Mouse (Mus musculus) left cerebral cortex, adult 11 months (tissue): ENCODE data around the gene Dnajc14.

Experiments
- DNase-seq: peaks from one replicate; pipeline ENCODE4 v3.0.0; 2022; ENCODE audit warnings: low spot score

The Dnajc14 gene

GRCm38 (mm10) chr10:128803771-128804270 is at the start of gene Dnajc14:
TSS of gene Dnajc14 (plus strand) at chr10:128804062.
- peak; percentile 63 for DNase-seq

DNA sequence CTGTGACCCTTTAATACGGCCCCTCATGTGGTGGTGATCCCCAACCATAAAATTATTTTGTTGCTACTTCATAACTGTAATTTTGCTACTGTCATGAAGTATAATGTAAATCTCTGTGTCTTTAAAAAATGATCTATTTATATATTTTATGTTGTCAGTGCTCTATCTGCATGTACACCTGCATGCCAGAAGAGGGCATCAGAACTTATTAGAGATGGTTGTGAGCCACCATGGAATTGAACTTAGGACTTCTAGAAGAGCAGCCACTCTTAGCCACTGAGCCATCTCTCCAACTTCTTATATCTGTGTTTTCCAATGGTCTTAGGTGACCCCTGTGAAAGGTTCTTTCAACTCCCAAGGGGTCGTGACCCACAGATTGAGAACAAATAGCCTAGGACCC is 31.0 kb upstream of the Dnajc14 start:
- no peak for DNase-seq

DNA sequence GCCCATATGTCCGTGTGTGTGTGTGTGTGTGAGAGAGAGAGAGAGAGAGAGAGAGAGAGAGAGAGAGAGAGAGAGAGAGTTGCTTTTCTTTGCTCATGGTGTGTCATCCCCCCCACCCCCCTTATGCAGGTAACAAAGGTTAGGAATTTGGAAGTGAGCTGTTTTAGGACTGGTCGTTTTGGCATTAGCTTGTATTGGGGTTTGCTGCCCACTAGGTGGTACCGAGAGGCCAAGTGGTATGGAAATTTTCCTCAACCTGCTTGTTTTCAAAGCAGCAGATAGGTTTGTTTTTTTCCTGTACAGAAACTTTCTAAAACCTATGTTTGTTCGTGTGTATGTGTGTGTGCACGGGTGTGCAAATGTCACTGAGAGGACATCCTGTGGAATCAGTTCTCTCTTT is 30.2 kb upstream of the Dnajc14 start:
- DNase-seq, result no peak

DNA sequence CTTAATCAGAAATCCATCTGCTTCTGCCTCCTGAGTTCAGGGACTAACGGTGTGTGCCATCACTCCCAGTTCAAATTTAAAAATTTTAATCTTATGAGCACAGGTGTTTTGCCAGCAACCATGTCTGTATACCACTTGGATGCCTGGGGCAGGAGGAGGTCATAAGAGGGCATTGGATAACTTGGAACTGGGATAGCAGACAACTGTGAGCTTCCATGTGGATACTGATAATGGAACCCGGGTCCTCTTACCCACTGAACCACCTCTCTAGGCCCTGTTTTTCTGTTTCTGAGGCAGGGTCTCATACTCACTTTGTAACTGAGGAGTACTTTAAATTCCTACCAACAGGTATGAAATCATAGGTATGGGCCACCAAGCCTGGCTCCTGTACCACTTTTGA is 25.4 kb upstream of the Dnajc14 start:
- DNase-seq, result no peak

DNA sequence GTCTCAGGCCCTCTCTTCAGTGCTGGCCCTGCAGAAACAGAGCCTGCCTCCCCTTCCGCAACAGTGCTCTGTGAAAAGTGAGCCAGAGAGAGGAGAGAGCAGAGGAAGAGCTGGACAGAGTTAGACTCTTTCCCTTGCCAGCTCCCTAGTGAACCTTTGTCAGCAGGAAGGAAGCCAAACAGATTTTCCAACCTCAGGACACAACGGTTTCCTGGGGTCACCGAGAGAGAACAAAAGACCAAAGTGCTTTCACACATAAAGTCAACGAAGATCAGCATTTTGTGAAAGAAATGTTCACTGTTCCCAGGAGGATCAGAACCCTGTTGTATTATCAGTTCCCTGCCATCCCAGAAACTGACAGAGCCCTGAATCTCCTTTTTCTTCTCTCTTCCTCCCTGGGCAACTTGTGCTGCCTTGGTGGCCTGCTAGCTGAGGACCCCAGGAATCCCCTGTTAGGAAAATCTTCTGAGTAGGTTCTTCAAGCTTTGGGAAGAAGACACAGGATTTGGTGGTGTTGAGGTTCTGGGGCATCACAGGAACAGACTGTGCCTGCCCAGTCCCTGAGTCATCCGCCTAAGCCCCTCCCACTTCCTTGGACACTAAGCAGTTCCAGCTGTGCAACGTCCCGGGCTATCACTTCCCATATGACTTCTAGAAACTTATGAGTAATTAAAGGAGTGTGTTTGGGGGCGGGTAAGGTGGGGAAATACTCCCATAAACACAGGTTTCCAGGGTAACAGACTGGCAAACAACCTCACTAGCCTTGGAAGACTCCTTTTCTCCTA is 24.7 kb upstream of the Dnajc14 start:
- DNase-seq, result no peak

DNA sequence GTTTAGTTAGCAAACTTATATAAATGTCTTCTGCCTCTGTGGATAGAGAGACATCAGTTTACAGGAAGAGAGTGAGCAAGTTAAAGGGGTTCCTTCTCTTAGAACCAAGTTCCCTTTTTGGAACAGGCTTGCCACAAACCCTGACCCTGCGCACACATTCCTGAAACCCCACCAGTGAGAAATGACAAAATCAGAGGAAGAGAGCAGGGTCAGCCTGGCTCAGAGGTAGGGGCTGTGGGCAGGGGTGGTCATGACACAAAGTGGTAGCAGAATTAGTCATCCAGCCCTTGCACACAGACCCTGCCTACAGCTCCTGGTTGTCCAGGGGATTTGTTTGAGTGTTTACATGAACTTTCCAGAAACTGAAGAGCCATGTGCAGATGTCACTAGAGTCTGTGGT is 23.7 kb upstream of the Dnajc14 start:
- DNase-seq, result no peak

DNA sequence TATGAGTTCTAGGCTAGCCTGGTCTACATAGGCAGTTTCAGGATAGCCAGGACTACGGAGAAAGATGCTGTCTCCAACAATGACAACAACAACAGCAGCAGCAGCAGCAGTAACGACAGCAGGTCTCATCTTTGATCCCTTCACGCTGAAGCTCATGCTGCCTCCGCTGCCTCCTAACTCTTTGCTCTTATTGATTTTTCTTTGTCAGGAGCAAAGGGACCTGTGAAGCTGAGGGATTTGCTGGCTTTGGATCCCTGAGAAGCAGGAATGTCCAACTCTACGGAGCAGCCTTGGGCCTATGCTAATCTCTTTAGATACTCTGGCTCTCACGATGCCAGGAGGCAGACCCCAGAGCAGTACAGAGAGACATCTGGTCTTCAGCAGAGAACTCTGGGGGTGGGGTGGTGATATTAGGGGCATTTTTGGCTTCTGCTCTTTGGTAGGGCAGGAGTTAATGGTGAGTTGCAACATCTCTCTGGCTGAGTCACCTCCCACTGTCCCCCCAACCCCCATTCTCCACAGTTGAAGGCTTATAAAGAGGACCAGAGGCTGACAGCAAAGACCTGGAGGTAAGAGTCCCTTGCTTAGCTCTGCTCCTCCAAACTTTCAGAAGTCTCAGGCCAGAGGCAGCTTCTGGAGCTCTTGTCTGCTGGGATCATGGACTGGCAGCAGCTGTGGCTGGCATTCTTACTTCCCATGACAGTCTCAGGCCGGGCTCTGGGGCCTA is 13.3 kb upstream of the Dnajc14 start, which contains the start of gene Mmp19:
Gene Mmp19 (plus strand): TSS at position 513 of the 727 bp plus-strand sequence.
- no peak for DNase-seq

GRCm38 (mm10) chr10:128792041-128792440 is 11.8 kb upstream of the Dnajc14 start:
- DNase-seq, result no peak

GRCm38 (mm10) chr10:128793258-128793657 is 10.6 kb upstream of the Dnajc14 start:
- DNase-seq, result no peak

DNA sequence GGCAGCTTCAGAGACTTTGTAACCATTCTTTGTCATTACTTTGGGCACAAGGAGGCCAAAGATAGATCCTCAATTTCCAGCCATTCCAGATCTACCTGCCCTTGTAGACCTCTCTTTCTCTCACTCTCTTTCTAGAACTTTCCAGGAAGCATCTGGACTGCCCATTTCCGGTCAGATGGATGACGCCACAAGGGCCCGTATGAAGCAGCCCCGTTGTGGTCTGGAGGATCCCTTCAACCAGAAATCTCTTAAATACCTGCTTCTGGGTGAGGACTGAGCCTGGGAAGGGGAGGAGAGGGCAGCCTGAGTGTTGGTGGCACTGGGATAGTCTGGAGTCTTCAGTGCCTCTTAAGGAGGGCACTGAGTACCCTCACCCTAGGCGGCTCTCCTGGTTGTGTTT is 9.5 kb upstream of the Dnajc14 start:
- no peak for DNase-seq

DNA sequence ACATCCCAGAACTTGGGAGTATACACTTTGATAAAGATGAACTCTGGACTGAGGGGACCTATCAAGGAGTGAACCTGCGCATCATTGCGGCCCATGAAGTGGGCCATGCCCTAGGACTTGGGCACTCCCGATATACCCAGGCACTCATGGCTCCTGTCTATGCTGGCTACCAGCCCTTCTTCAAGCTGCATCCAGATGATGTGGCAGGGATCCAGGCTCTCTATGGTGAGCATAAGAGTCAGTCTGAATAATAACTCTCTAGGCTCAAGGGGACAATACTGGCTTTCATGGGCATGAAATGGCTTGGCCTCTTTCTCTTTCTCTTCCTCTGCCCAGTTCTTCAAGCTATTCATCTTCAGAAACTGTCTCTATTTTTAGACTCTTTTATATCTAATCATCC is 8.3 kb upstream of the Dnajc14 start:
- no peak for DNase-seq

DNA sequence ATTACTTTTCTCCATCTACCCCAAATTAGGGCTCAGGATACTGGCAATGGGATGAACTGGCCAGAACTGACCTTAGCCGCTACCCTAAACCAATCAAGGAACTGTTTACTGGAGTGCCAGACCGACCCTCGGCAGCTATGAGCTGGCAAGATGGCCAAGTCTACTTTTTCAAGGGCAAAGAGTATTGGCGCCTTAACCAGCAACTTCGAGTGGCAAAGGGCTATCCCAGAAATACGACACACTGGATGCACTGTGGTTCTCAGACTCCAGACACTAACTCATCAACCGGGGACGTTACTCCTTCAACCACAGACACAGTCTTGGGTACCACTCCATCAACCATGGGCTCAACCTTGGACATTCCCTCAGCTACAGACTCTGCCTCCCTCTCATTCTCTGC is 5.2 kb upstream of the Dnajc14 start:
- DNase-seq, result no peak

GRCm38 (mm10) chr10:128801981-128802495 is 1.8 kb upstream of the Dnajc14 start:
- DNase-seq, result no peak

DNA sequence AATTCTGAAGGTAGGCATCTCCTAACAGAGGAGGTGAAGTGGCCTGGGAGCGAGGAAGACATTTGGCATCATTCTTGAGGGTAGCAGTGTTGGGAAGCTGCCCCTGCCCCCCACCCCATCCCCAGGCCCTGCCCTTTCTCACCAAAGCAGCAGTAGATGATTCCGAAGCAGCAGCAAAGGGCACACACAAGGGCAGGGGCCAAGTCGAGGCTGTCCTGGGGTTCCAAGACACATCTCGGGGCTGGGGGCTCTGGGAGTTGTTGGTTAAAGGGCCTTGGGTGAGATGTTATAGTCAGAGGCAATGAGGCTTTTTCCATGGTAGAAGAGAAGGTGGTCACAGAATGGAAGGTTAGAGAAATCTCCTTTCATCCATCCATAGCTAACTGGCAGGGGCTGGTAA is 906 bp upstream of the Dnajc14 start:
- DNase-seq, result no peak

DNA sequence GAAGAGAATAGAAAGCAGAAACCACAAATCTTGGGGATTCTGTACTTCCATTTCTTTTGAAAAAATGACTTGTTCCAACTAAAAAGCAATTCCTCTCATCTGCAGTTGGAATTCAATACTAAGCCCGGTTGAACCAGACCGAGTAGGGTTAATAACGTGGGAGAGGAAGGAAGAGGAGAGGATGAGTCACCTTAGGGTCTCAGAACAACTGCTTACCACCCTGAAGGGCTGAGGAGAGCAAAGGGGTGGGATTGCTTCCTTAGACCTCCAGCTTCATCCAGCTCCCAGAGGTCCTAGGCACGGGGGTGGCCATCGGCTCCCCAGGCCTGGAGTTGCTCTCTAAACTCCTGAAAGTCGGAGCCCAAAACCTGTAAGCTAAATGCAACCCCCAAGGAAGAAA is 501 bp upstream of the Dnajc14 start:
- no peak for DNase-seq

GRCm38 (mm10) chr10:128804271-128805091 is 619 bp downstream of the Dnajc14 start, which contains the start of gene Tmem198b:
TSS of gene Tmem198b (minus strand) at chr10:128804370.
- DNase-seq, result peak; percentile 66

GRCm38 (mm10) chr10:128805092-128806000 is 1.5 kb downstream of the Dnajc14 start:
- DNase-seq, result peak; percentile 91

DNA sequence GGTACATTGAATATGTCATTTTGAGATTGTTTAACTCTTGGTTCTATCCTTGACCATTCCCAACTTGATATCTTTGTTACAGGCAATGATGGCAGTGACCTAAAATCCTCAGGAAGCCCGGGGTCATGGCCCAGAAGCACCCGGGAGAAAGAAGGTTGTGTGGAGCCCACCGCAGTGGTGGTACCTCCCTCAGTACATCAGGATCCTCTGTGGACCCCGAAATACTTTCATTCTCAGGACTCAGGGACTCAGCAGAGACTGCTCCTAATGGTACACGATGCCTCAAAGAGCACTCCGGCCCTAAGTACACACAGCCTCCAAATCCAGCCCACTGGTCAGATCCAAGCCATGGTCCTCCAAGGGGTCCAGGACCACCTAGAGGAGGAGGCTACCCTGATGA is 2.2 kb downstream of the Dnajc14 start:
- DNase-seq, result no peak

DNA sequence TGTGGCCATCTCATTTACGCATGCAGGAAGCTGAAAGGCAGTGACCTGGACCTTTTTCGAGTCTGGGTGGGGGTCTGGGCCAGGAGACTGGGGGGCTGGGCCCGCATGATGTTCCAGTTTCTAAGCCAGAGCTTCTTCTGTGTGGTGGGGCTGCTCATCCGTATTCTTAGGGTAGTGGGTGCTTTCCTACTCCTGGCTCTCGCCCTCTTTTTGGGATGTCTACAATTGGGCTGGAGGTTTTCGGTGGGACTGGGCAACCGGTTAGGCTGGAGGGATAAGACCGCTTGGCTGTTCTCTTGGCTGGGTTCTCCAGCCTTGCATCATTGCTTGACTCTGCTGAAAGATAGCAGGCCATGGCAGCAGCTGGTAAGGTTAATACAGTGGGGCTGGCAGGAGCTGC is 3.2 kb downstream of the Dnajc14 start:
- no peak for DNase-seq

GRCm38 (mm10) chr10:128817033-128817432 is 13.2 kb downstream of the Dnajc14 start, which contains the start of gene Sarnp:
TSS of gene Sarnp (plus strand) at chr10:128817333.
- DNase-seq, result no peak

GRCm38 (mm10) chr10:128820217-128820616 is 16.4 kb downstream of the Dnajc14 start:
- no peak for DNase-seq
